Mouse (Mus musculus): ENCODE measurements at regions not wholly inside any gene's neighbourhood (a gene's known extent, or its start where the extent isn't known, plus 50 kb on each side); places are given as distances from the start of the nearest gene placed in this dataset.
A peak's percentile ranks its signal among the peaks of the same experiment; 100 is the strongest.

DNA sequence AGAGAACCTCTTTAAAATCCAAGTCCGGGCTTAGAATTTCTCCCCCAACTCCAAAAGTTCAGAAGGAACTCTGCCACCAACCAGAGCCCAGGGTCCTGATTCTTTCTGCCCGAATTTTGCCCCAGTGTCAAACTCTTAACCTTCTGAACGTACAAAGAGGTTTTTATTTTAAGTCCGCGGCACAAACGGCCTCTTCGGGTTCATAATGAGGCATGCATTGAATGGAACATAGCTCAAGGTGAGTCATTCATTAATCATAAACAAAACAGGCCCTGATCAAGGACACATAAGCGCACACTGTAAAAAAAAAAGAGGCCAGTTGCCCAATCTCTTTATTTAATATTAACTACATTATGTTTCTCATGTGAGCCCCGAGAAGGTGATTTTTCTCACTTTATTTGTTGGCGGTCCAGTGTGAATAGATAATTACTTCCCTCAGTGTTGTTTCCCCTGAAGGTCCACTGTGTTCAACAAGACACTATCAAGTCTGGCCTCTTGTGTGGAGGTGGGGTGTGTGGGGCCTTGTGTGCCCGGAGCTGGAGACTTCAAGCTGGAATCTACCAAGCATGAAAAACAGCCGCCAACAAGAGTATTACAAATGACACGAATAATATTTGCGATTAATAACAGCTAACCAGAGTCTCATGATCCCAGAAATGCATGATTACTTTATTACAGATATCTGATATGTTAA is 241.1 kb upstream of the Sall1 start:
- no peak for DNase-seq (ENCODE audit: low spot score in 2 of 2)

DNA sequence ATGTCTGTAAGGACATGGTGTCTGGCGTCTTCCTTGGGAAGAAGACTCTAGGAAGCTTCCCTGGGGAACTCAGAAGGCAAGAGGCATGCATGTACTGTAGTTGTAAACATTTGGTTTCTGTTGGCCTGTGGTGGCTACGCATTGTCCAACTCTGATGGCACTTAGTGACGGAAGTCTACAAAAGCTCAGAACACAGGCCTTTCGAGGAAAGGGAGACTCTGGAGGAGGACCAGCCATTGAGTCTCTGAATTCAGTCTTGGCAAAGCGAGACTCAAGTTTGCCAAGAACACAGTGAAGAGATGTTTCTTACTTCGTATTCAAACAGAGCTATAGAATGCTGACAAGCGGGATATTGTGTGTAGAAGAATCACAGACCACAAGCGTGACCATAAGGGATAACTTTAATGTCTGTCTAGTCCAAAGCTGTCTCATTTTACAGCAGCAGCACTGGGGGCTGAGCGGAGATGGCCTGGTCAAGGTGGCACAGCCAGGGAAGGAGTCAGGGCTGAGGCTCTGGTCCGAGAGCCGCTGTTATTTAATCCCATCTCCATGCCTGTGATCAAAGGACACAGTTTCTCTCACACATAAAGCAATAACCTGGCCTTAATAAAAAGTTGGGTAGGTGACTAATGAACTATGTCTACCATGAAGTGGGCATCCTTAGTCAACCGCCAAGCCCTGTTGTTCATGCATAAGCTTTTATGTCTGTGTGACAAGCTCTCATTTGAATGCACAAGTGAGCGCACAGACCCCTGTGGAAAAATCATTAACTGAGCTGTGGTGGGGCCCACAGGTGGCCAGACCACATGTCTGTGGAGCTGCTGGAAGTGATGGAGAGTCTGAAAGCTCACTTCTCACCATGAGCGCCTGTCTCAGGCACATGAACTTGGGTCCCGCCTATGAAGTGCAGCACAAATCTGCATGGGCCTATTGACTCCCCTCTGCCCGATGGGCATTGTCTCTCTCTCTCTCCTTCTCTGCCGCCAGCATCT is 239.4 kb upstream of the Sall1 start:
- DNase-seq (ENCODE audit: low spot score in 2 of 2), result no peak

DNA sequence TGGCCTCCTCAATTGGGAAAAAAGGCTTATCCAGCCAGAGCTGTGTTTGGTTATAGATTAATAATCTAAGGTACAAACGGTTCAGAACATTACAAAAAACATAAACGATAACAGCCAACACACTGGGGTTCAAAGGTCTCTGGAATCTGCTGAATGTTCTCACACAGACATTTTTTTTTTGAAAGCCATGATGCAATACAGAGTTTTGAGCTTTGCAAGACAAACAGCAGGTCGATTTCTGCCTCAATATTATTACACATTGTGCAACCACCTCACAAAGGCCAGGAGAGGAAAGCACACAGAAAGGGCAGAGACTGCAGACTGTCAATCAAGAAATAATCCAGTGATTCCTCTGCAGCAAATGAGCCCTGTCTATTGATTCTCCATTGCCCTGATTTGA is 235.9 kb upstream of the Sall1 start:
- no peak for DNase-seq (ENCODE audit: low spot score in 2 of 2)

DNA sequence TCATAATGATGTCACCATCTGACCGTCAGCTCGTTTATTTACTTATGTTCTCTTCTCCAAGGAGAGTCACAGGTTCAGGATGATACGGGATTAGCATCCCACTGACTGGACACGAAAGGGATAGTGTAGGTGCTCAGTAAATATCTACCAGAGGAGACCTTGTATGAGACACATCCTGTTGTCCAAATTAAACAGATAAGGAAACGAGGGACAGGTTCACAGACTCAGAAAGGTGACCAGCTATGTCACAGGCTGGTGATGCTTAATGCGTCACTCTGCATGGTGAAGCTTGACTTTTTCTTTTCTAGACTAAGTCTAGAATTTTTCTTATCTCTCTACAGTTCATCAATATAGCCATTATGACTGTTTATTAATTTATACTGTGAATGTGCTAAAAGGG is 235.2 kb upstream of the Sall1 start:
- DNase-seq (ENCODE audit: low spot score in 2 of 2), result no peak

DNA sequence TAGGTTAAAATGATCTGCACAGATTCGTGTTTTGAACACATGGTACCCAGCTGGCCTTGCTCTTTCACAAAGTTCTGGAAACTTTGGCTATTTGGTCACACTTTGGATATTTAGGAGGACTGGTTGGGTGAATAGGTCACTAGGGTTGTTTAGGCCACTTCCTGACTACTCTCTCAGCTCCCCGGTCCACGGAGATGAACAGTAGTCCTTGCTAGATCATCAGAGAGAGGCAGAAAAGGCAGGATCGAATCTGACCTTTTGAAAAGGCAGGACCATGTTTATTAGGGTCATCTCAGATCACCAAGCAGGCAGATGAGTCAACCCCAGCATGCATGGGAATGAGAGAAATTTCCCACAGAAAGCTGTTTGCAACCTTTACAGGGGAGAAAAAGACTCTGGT is 229.3 kb upstream of the Sall1 start:
- no peak for DNase-seq (ENCODE audit: low spot score in 2 of 2)

DNA sequence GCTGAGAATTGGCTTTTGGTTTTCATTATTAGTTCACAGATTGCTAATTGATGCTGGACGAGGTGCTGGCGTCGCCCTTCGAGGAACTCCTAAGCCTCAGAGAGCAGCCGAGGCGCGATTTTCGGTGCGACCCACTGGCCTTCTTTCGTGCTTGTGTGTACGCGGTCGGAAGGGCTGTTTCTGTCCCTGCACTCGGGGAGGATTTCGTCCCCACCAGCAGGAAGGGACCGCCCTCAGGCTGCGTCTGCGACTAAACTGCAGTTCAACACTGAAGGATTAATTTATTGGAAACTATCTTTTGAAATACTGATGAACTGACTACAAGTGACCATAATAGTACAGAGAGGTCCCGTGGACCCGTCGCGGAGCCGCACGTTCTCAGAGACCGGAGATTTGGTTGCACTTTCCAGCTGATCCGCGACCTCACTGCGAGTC is 228.4 kb upstream of the Sall1 start:
- peak; percentile 30 to 37 for DNase-seq (ENCODE audit: low spot score in 2 of 2)

DNA sequence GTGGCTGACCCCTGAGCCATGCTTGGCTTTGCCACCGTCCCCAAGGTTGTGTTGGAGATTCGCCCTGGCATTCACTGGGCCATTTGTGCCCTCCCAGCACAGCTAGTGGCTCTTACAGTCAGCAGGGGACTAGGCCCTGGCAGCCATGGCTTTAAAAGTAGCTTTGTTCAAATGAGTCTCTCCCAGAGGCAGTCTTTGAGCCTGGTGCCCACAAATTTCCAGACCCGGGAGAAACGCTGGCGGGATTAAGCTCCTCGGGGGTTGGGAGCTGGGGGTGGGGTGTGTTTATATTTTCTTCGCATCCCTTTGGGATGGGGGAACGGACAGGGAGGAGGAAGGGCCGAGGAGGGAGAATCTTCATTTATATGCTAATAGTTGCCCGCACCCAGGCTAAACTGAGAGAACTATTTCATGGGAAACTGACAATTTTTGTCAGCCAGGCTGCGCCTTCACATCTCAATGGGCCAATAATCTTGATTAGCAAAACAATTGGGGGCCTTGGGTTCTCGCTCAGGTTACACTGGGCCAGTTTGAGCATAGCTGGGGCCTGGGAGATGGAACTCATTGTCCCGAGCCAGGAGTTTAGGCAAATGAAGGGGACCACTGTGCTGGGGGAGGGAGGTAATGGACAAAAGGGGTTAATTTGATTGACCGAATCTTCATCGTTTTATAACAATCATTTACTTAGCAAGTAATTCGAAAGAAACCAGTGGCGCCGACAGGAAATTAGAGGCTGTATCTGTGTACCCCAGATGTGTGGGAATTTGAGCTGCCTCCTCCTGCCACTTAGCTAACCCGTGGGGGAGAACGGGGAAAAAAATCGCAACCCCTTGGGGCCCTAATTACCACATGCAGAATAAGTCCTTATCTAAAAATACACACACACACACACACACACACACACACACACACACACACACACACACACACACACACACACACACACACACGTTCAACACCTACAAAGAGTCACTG is 227.7 kb upstream of the Sall1 start:
- peak; percentile 37 to 41 for DNase-seq (ENCODE audit: low spot score in 2 of 2)

DNA sequence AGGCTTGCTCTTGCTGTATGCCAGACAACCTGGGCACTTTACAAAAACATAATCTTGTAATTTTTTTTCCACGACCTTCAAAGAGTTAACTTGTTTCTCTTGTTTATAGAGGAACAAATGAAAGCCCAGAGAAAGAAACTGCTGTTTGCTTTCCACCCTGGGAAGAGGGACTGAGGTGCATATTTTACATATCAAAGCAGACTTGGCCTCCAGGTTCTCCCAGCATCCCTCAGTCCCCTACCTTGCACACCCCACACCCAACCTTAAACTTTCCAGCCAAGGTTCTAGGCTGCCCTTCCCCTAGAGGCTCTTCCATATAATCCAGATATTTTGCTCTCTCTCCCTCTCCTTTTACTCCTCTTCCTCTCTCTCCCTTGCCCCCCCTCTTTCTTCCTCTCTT is 226.0 kb upstream of the Sall1 start:
- no peak for DNase-seq (ENCODE audit: low spot score in 2 of 2)

DNA sequence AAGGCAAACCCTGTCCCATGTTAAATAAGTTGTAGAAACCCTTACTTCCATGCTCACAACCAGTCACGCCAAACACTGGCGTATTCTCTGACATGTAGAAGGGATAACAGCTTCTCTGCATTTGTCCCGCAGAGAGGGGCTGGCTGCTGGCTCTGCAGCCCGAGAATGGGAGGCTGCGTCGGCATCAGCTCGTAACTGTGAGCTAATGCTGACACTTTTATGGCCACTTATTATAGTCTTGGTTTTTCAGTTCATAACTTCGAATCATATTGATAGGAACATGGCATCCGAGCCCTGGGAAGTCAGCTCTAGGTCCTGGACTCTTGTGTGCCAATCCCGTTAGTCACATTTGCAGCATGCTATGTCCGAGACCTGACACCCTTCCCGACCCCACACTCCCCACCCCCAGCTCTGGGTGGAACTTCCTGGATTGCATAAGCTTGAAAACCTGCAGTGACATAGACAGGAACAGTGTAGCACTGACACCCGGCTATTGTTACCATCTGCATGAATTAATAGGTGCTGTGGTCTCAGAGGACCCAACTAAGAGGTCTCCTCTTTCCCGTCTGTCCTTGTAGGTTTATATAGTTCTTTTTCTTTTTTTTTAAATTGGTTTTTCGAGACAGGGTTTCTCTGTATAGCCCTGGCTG is 217.3 kb upstream of the Sall1 start:
- no peak for DNase-seq (ENCODE audit: low spot score in 2 of 2)

DNA sequence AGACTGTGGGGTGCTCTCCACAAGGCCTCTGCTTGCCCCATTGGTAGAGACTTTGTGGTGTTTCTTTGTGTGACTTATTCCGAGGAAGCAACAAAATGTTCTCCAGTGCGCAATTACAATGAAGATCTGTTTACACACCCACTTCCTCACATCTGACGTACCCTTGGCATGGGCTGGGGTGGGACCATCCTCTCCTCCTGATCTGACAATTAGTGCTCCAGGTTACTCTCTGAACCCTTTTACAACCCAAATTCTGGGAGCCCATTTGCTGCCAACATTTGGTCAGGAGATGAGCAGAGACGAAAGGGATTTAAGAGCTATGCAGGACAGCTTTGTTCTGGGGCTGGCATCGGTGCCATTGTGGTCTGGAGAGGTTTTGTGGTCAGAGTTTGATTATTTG is 215.9 kb upstream of the Sall1 start:
- no peak for DNase-seq (ENCODE audit: low spot score in 2 of 2)

DNA sequence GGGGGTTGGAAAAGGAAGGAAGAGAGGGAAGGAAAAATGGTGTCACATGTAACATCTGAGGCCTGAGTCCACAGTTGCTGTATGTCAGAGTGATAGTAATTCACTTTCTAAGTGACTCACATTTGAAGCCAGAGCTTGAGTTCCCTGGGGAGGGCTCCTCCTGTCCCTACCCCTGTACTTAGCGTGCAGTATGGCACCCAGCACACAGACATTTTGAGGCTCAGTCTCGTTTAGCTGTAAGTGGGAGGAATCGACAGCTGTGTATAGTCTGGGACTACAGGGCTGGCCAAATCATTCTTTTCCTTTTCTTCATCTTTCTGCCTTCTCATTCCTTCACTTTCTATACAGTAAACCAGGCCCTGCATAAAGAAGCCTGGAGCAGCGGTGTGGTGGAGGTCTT is 202.4 kb upstream of the Sall1 start:
- DNase-seq (ENCODE audit: low spot score in 2 of 2), result no peak

DNA sequence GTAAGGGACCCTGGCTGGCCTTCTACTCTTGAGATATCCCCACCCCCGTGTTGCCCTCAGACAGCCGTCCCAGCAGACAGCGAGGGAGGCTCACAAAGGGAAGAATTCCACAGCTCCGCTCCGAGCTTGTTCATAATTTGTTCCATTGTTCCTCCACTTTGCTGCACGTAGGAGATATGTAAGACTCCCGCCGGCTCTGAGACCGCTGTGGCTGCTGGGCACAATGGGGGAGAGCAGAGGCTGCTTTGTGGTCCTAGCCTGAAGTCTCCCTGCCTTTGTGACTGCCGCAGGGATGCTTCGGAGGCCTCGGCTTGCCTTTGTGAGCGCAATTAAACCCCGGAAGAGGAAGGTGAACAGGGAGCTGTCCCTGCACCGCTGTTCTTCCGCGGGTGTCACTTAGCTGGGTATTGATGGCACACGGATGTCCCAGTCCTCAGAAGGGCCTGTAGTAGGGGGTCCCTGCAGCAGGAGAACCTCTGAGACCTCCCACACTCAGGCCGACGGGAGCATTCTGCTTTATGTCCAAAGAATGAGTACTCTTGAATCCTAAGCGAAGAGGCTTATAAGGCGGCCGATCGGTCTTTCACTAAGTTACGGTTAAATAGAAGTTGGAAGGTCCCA is 201.3 kb upstream of the Sall1 start:
- DNase-seq (ENCODE audit: low spot score in 2 of 2), result no peak

DNA sequence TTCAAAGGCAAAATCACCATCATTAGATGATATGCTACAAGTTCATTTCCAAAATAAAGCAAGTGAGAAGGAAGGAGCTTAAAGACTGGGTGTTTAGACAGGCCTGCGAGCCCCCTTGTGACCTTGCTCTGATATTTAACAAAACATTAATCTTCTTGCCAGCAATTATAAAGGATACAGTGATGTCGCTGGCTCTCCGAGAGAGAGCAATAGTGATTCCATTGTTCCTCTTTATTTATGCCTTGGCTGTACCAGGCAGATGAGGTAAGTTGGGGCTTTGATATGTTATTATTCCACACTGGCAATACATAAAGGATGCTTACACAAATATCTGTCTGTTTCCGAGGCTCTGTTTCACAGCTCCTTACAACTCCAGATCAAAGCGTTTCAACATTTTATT is 197.7 kb upstream of the Sall1 start:
- DNase-seq (ENCODE audit: low spot score in 2 of 2), result no peak

DNA sequence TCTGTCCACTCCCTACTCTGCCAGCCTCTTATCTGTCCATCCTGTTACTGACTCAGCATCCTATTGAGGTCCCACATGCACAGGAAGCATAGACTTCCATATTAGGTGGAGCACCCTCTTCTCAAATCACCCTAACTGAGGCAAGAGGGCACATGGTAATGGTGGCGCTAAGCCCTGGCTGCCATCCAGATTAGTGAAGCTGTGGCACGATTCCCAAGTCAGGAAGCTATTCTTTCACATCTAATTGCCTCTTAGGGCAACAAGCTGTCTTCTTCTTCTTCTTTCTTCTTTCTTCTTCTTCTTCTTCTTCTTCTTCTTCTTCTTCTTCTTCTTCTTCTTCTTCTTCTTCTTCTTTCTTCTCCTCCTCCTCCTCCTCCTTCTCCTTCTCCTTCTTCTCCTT is 195.7 kb upstream of the Sall1 start:
- no peak for DNase-seq (ENCODE audit: low spot score in 2 of 2)

DNA sequence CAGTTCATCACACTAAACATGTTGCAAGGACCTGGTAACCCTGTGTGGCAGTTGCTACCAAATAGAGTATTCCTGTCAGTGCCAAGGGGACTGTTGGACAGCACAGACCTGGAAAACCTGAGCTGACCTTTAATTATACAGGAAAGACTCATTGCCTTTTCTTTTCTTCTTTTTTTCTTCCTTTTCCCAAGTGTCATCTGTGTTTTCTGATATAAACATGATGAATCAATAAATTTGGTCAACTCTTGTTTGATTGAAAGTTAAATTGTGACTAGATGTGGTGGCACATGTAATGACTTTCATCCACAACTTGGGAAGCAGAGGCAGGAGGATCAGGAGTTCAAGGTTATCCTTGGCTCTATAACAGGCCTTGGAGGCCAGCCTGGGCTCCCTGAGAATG is 190.1 kb upstream of the Sall1 start:
- DNase-seq (ENCODE audit: low spot score in 2 of 2), result no peak

DNA sequence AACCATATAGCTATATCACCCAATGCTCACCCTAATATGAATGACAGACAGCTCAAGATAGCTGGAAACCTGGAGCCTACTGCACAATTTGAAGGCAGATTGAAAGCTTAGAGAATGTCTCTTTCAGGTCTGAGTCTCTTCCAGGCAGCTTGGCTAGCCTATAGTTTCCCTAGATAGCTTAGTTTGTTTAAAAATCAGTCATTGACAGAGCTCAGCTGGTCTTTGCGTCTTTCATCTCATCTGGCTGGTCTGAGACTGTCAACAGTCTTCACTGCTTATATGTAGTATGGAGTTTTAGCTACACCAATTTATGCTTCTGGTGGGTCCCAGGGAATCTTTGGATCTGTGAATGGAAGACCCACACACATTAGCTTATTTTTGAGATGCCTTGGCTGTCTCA is 188.4 kb upstream of the Sall1 start:
- no peak for DNase-seq (ENCODE audit: low spot score in 2 of 2)

DNA sequence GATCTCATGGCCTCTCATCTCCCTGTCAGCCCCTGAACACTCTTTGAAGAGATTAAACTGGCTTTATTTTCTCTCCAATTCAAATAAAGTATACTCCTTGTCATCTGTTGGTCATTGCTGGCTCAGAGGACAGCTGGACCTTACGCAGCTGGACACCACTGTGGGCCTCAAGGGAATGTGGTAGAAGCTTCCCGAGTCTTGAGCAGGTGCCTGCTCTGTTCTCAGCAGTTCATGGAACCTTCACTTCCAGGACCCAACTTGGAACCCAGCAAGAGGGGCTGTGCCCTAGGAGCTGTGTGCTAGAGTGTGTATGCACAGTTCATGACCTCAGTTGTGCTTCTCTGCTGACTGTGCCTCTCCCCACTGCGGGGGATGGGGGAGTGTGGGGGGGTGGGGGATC is 185.2 kb upstream of the Sall1 start:
- no peak for DNase-seq (ENCODE audit: low spot score in 2 of 2)

DNA sequence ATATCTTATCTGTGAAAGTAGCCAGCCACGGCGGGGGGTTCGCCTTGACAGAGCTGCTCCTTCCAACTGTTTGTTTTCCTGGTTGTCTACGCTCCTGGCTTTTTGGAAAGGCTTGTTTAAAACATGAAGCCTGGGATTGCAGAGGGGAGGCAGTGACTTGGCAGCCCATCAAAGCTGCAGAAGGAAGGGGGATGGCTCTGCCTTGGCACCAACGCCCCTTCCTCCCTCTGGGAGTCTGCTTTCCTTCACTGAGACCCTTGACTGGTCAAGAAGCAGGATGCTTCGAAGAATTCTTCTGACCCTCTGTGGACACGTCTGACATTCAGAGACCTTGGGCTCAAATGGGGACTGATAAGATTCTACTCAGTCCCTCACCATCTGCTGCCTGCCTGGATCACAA is 176.9 kb upstream of the Sall1 start:
- peak; percentile 28 to 35 for DNase-seq (ENCODE audit: low spot score in 2 of 2)

DNA sequence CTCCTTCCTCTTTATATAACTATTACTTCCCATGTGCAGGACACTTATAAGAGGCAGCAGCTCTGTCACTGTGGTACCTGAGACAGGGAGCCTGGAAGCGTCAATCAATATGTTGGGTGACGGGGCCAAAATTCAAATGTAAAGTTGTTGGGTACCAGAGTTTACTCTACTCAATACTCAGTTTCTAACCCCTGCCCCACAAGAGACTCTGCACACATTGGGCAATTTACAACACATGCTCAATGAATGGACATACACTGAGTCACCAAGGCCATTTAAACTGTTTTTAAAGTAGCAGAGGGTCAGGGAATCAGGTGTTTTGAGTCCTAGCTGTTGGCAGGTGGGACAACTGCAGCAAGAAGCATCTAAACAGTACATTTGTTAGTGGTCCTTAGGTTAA is 176.4 kb upstream of the Sall1 start:
- no peak for DNase-seq (ENCODE audit: low spot score in 2 of 2)

DNA sequence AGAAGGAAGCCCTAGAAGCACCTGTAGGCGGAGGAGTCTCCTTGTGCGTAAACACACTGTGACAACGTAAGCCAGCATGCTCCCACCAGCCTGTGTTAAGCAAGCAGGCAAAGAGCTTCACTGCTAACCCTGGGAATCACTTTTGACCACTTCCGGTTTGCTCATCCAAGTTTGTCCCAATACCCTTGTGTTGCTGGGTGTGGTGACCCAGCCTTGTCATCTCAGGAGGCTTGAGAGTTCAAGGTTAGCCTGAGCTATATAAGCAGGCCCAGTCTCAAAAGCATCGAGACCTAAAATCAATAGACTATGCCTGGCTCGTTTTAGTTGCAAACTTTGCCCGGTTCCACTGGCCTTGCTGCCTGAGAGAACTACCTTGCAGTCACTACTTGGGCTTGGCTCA is 175.2 kb upstream of the Sall1 start:
- DNase-seq (ENCODE audit: low spot score in 2 of 2), result no peak

Measured in layer of hippocampus, postnatal 10 days (tissue).